Mouse (Mus musculus) E14TG2a.4 (cell line): ENCODE data around the gene Alg3.

Experiments used
- CTCF ChIP-seq: conservative IDR thresholded peaks from 2 replicates; pipeline ENCODE4 v1.5.1; 2014; ENCODE audit warnings: low read length
- NANOG ChIP-seq: IDR thresholded peaks from 2 replicates; pipeline ENCODE4 v1.6.1; 2014; ENCODE audit warnings: borderline replicate concordance, low read length, mixed read lengths
- POU5F1 ChIP-seq: IDR thresholded peaks from 2 replicates; pipeline ENCODE4 v1.6.1; 2014; ENCODE audit warnings: low read length, borderline replicate concordance

GRCm38 (mm10) chr16:20643911-20644310 lies 32.4 kb upstream of the Alg3 start:
- TF ChIP-seq CTCF (no peak), POU5F1 (no peak), NANOG (no peak)
